Mouse (Mus musculus) myocyte (in vitro differentiated cells): ENCODE results near the gene Cacna1i. TPM values are rescaled to one million over a fixed set of nuclear protein-coding genes. Genes with fewer than 3 reads are reported as not detected.

Source experiments
- H3K27me3 ChIP-seq: one replicate; pipeline ENCODE4 v1.6.1; 2011; ENCODE audit not compliant: control insufficient read depth, insufficient read depth, insufficient read length
- H3K36me3 ChIP-seq: one replicate; pipeline ENCODE4 v1.6.1; 2011; ENCODE audit not compliant: control insufficient read depth, insufficient read depth
- H3K4me2 ChIP-seq: one replicate; pipeline ENCODE4 v1.6.1; 2011; ENCODE audit warnings: low read depth, control low read depth
- H3K4me3 ChIP-seq: one replicate; pipeline ENCODE4 v1.5.1; 2011; ENCODE audit warnings: mild to moderate bottlenecking, control low read depth, moderate library complexity
- H3K79me2 ChIP-seq: one replicate; pipeline ENCODE4 v1.6.1; 2011; ENCODE audit not compliant: control insufficient read depth, insufficient read depth
- H3ac ChIP-seq: one replicate; pipeline ENCODE4 v1.6.1; 2011; ENCODE audit not compliant: control insufficient read depth, insufficient read length
- CEBPB ChIP-seq: IDR thresholded peaks from 2 replicates; pipeline ENCODE4 v1.6.1; 2011; ENCODE audit warnings: mild to moderate bottlenecking, moderate library complexity; ENCODE audit not compliant: poor library complexity, insufficient read depth, severe bottlenecking
- E2F4 ChIP-seq: IDR thresholded peaks from one replicate; pipeline ENCODE4 v1.6.1; 2011; ENCODE audit warnings: mild to moderate bottlenecking, control low read depth, moderate library complexity; ENCODE audit not compliant: insufficient read depth
- MAX ChIP-seq: IDR thresholded peaks from one replicate; pipeline ENCODE4 v1.6.1; 2011; ENCODE audit warnings: low read depth, mild to moderate bottlenecking, control low read depth
- MYOD1 ChIP-seq, 3 experiments: IDR thresholded peaks; one replicate each; pipeline ENCODE4 v1.6.1; 2011; ENCODE audit warnings: control low read depth in 2 of 3, low read depth in 2 of 3, mild to moderate bottlenecking in 2 of 3, moderate library complexity in 1 of 3; ENCODE audit not compliant: insufficient read length in 2 of 3, control insufficient read depth in 1 of 3
- MYOG ChIP-seq, 3 experiments: IDR thresholded peaks; one replicate each; pipeline ENCODE4 v1.6.1; 2011; ENCODE audit warnings: control low read depth in 2 of 3, low read depth in 2 of 3, mild to moderate bottlenecking in 2 of 3; ENCODE audit not compliant: insufficient read length in 2 of 3, control insufficient read depth in 1 of 3, insufficient read depth in 1 of 3
- POLR2A ChIP-seq: IDR thresholded peaks from one replicate; pipeline ENCODE4 v1.6.1; 2011; ENCODE audit warnings: low read depth, mild to moderate bottlenecking, control low read depth, moderate library complexity; ENCODE audit not compliant: insufficient read length
- POLR2AphosphoS2 ChIP-seq: IDR thresholded peaks from one replicate; pipeline ENCODE4 v1.6.1; 2011; ENCODE audit warnings: low read depth, control low read depth; ENCODE audit not compliant: insufficient read length
- REST ChIP-seq: IDR thresholded peaks from one replicate; pipeline ENCODE4 v1.6.1; 2011; ENCODE audit warnings: mild to moderate bottlenecking, control low read depth, moderate library complexity; ENCODE audit not compliant: insufficient read depth, insufficient read length
- SRF ChIP-seq: IDR thresholded peaks from one replicate; pipeline ENCODE4 v1.6.1; 2011; ENCODE audit warnings: low read depth; ENCODE audit not compliant: control insufficient read depth, insufficient read length
- TCF12 ChIP-seq: IDR thresholded peaks from one replicate; pipeline ENCODE4 v1.6.1; 2011; ENCODE audit warnings: mild to moderate bottlenecking, control low read depth; ENCODE audit not compliant: poor library complexity, insufficient read depth, severe bottlenecking
- TCF3 ChIP-seq: IDR thresholded peaks from one replicate; pipeline ENCODE4 v1.6.1; 2011; ENCODE audit warnings: low read depth, control low read depth; ENCODE audit not compliant: insufficient read length
- USF1 ChIP-seq: IDR thresholded peaks from one replicate; pipeline ENCODE4 v1.6.1; 2011; ENCODE audit warnings: low read depth, mild to moderate bottlenecking, control low read depth, moderate library complexity
- polyA plus RNA-seq: library from polyadenylated mRNA; unstranded; fragments of >200 nt; fragmentation: generic; extraction: Trizol; gene quantifications from one replicate; pipeline ENCODE4 v1.2.1, GENCODE M21; 2012; ENCODE audit warnings: missing spikeins

The Cacna1i gene
- polyA plus RNA-seq, 1 experiment = 0.04 TPM

GRCm38 (mm10) chr15:80407873-80408272 is 120.8 kb downstream of the Cacna1i start:
- Histone ChIP-seq H3K4me2 (no peak overlapping the region), H3K79me2 (no peaks in the 10 kb centered on the region), H3ac (no peak overlapping the region), H3K4me3 (no peak overlapping the region), H3K27me3 (peaks cover 8% of the 10 kb centered on the region), H3K36me3 (no peaks in the 10 kb centered on the region)
- TF ChIP-seq MYOD1 (IDR thresholded peaks at IDR 0.05; ENCODE audit: control insufficient read depth in 1 of 3, insufficient read length in 2 of 3, low read depth in 2 of 3) (no peak), TCF3 (no peak), USF1 (no peak), MAX (no peak), POLR2A (no peak), TCF12 (no peak), E2F4 (no peak), REST (no peak), POLR2AphosphoS2 (no peak), MYOG (IDR thresholded peaks at IDR 0.05; ENCODE audit: control insufficient read depth in 1 of 3, insufficient read depth in 1 of 3, insufficient read length in 2 of 3, low read depth in 2 of 3) (no peak), CEBPB (no peak)

DNA sequence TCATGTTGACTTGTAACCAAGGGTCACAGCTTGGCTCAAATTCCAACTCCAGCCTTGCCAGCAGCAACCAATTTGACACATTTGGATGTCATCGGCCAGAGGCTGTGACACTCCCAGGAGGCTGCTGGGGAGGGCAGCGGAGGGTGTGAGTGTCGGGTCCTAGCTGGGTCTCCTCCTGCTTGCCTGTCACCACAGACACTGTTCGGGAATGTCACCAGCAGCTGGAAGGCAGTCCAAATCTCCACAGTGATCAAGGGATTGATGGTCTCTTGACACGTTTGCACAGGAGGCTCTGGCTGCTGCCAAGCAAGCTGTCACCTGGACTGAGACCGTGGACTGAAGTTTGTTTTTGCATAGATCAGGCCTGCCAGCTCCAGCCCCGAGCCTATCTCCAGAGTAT is 123.6 kb downstream of the Cacna1i start:
- no peak overlapping the region for H3ac ChIP-seq
- H3K4me3 ChIP-seq = no peak overlapping the region
- no peaks in the 10 kb centered on the region for H3K79me2 ChIP-seq
- TF ChIP-seq SRF (no peak), POLR2A (no peak), MAX (no peak), POLR2AphosphoS2 (no peak), TCF12 (no peak), CEBPB (no peak), USF1 (no peak), REST (no peak), MYOG (IDR thresholded peaks at IDR 0.05; ENCODE audit: control insufficient read depth in 1 of 3, insufficient read depth in 1 of 3, insufficient read length in 2 of 3, low read depth in 2 of 3) (no peak), TCF3 (no peak), MYOD1 (IDR thresholded peaks at IDR 0.05; ENCODE audit: control insufficient read depth in 1 of 3, insufficient read length in 2 of 3, low read depth in 2 of 3) (no peak), E2F4 (no peak)
- H3K27me3 ChIP-seq = peaks cover 8% of the 10 kb centered on the region
- no peaks in the 10 kb centered on the region for H3K36me3 ChIP-seq
- H3K4me2 ChIP-seq = no peak overlapping the region

DNA sequence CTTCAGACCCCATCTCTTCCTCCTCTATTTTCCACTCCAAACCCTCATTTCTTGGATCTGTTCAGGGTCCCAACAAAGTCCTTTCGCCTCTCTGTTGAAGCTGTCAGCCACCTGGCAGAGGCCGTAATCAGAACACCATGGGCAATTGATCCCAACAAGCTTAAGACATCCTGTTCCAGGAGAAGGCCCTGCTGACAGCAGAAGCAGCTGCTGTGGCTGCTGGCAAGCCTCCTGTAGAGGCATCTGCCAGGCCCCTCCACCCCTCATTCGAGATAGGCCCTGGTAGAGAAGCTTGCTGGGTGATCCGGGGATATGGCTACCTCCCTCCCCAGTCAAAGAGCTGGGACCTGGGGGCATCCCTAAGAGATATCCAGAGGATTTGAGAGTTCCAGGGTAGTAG is 126.0 kb downstream of the Cacna1i start:
- H3K79me2 ChIP-seq = no peaks in the 10 kb centered on the region
- H3K27me3 ChIP-seq = peaks cover 4% of the 10 kb centered on the region
- H3ac ChIP-seq = no peak overlapping the region
- H3K4me2 ChIP-seq = no peak overlapping the region
- H3K36me3 ChIP-seq = no peaks in the 10 kb centered on the region
- H3K4me3 ChIP-seq = no peak overlapping the region
- TF ChIP-seq MYOD1 (IDR thresholded peaks at IDR 0.05; ENCODE audit: control insufficient read depth in 1 of 3, insufficient read length in 2 of 3, low read depth in 2 of 3) (peak in 2 of 3 experiments; percentile 46 to 65), REST (no peak), POLR2AphosphoS2 (no peak)

DNA sequence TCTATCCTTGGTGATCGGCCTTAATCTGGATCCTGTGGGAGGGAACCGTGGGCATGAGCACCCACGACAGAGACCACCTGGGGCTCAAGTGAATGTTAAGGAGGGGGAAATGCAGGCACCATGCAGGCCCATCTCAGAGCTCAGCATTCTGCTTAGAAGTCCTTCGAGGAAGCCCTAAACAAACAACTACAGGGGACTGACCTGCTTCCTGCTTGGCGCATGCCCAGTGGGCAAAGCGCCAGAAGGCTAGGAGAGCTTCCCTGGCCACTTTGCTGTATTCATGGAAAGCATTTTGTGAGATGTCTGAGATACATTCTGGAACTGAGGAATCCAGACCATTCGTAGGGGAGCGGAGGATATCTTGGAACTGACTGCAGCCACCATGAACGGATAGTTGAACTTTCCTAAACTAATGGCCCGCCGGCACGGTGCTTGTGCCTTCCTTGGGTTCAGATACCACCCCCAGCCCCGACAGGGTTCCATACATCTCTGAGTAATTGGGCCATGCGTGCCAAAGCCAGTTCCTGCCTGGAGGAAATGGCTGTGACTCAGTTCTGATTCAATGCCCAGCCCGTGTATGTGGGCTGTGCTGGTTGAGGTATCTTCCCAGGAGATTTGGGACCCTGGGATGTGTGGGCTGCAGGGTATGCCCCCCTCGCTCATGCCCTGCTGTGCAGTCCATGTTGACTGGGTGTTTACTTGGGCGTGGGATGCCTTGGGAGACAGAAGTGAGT is 127.1 kb downstream of the Cacna1i start:
- Histone ChIP-seq H3K36me3 (no peaks in the 10 kb centered on the region), H3K27me3 (peaks cover 4% of the 10 kb centered on the region), H3ac (no peak overlapping the region), H3K4me3 (no peak overlapping the region), H3K4me2 (no peak overlapping the region), H3K79me2 (no peaks in the 10 kb centered on the region)
- TF ChIP-seq POLR2A (no peak), TCF3 (no peak), E2F4 (no peak), MYOG (IDR thresholded peaks at IDR 0.05; ENCODE audit: control insufficient read depth in 1 of 3, insufficient read depth in 1 of 3, insufficient read length in 2 of 3, low read depth in 2 of 3) (no peak), USF1 (no peak), SRF (no peak), POLR2AphosphoS2 (no peak), REST (no peak), TCF12 (no peak), MYOD1 (IDR thresholded peaks at IDR 0.05; ENCODE audit: control insufficient read depth in 1 of 3, insufficient read length in 2 of 3, low read depth in 2 of 3) (no peak), CEBPB (no peak), MAX (no peak)

DNA sequence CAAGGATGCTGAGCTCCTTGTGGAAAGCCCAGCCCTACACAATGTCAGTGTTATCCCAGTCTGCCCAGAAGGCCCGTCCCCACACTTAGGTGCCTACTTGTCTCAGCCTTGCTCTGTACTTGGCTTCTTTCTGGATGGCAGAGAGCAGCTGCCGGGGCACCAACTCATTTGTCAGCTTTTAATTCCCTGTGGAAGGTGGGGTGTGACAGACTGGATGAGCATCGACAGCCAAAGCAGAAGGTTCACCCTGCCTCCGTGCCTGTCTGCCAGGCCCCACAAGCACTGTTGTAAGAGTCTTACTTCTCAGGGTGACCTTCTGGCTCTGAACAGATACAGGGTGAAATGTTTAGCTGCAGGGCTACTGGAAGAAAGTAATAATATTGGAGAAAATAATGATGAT is 128.1 kb downstream of the Cacna1i start:
- Histone ChIP-seq H3K4me2 (no peak overlapping the region), H3K27me3 (peaks cover 4% of the 10 kb centered on the region), H3K36me3 (no peaks in the 10 kb centered on the region), H3K79me2 (no peaks in the 10 kb centered on the region), H3K4me3 (no peak overlapping the region), H3ac (no peak overlapping the region)
- TF ChIP-seq MAX = no peak
- TF ChIP-seq SRF = no peak
- no peak for TF ChIP-seq POLR2A
- TF ChIP-seq TCF12 = no peak
- no peak for TF ChIP-seq CEBPB
- no peak for TF ChIP-seq REST
- no peak for TF ChIP-seq POLR2AphosphoS2
- TF ChIP-seq E2F4 = no peak
- TF ChIP-seq MYOD1 (IDR thresholded peaks at IDR 0.05; ENCODE audit: control insufficient read depth in 1 of 3, insufficient read length in 2 of 3, low read depth in 2 of 3) = no peak
- no peak for TF ChIP-seq USF1
- TF ChIP-seq TCF3 = no peak
- TF ChIP-seq MYOG (IDR thresholded peaks at IDR 0.05; ENCODE audit: control insufficient read depth in 1 of 3, insufficient read depth in 1 of 3, insufficient read length in 2 of 3, low read depth in 2 of 3) = no peak
